Mouse (Mus musculus) midbrain, postnatal 0 days (tissue): ENCODE results near the gene Gm28635. TPM values are rescaled to one million over a fixed set of nuclear protein-coding genes. Genes with fewer than 3 reads are reported as not detected.

Experiments
- ATAC-seq: fragments of 200-750 bp; cut with Nextera tagmentation; 2 replicates; pipeline ENCODE4 v1.8.0; 2017; ENCODE audit warnings: moderate number of reproducible peaks, mild to moderate bottlenecking, moderate TSS enrichment, moderate library complexity; ENCODE audit not compliant: low FRiP score
- DNase-seq: peaks from one replicate; pipeline ENCODE4 v3.0.0-alpha.2; 2015; ENCODE audit warnings: low spot score
- H3K27ac ChIP-seq: fragments of 300-500 bp; sonication (generic); 2 replicates; pipeline ENCODE4 v1.5.1; 2014; ENCODE audit warnings: low read depth, mild to moderate bottlenecking, low read length, mixed read lengths
- H3K27me3 ChIP-seq: fragments of 300-500 bp; sonication (generic); 2 replicates; pipeline ENCODE4 v1.6.1; 2014; ENCODE audit warnings: low read length, control low read depth, mixed read lengths; ENCODE audit not compliant: insufficient read depth
- H3K36me3 ChIP-seq: fragments of 300-500 bp; sonication (generic); 2 replicates; pipeline ENCODE4 v1.6.1; 2014; ENCODE audit warnings: low read length, control low read depth, mixed read lengths; ENCODE audit not compliant: insufficient read depth
- H3K4me1 ChIP-seq: fragments of 300-500 bp; sonication (generic); 2 replicates; pipeline ENCODE4 v1.6.1; 2014; ENCODE audit warnings: mild to moderate bottlenecking, control low read depth, antibody characterized with exemption, low read length, mixed read lengths; ENCODE audit not compliant: insufficient read depth
- H3K4me2 ChIP-seq: fragments of 300-500 bp; sonication (generic); 2 replicates; pipeline ENCODE4 v1.6.1; 2014; ENCODE audit warnings: low read depth, mild to moderate bottlenecking, low read length, mixed read lengths; ENCODE audit not compliant: poor library complexity, severe bottlenecking
- H3K4me3 ChIP-seq: fragments of 300-500 bp; sonication (generic); 2 replicates; pipeline ENCODE4 v1.5.1; 2014; ENCODE audit warnings: low read depth, mild to moderate bottlenecking, low read length, moderate library complexity
- H3K9ac ChIP-seq: fragments of 300-500 bp; sonication (generic); replicated peaks from 2 replicates; pipeline ENCODE4 v1.6.1; 2014; ENCODE audit warnings: mild to moderate bottlenecking, low read length, moderate library complexity, mixed read lengths; ENCODE audit not compliant: poor library complexity, severe bottlenecking
- H3K9me3 ChIP-seq: fragments of 300-500 bp; sonication (generic); 2 replicates; pipeline ENCODE4 v1.6.1; 2016; ENCODE audit warnings: low read length, control low read depth
- CTCF ChIP-seq: IDR thresholded peaks from 2 replicates; pipeline ENCODE4 v1.5.1; 2016; ENCODE audit warnings: antibody characterized with exemption, mild to moderate bottlenecking
- WGBS: fragments of 180-500 bp; shearing (Covaris S2); extraction: QIAGEN DNeasy Blood & Tissue Kit; methylation state at CpG from one replicate; pipeline ENCODE4 v1.1.7; 2014; 5-methylcytosine and 5-hydroxymethylcytosine counted together
- polyA plus RNA-seq: library from polyadenylated mRNA; unstranded; fragments of >200 nt; fragmentation: Nextera tagmentation; extraction: Ambion mirVana; gene quantifications from 2 replicates; pipeline ENCODE4 v1.2.1, GENCODE M21; 2015
- total RNA-seq: library from RNA; depleted of rRNA; stranded (reverse); fragments of >200 nt; gene quantifications from 2 replicates; pipeline ENCODE4 v1.2.3, GENCODE M21; 2014

The Gm28635 gene
- total and polyA plus RNA-seq, 2 experiments from 2014 or later = not detected

DNA sequence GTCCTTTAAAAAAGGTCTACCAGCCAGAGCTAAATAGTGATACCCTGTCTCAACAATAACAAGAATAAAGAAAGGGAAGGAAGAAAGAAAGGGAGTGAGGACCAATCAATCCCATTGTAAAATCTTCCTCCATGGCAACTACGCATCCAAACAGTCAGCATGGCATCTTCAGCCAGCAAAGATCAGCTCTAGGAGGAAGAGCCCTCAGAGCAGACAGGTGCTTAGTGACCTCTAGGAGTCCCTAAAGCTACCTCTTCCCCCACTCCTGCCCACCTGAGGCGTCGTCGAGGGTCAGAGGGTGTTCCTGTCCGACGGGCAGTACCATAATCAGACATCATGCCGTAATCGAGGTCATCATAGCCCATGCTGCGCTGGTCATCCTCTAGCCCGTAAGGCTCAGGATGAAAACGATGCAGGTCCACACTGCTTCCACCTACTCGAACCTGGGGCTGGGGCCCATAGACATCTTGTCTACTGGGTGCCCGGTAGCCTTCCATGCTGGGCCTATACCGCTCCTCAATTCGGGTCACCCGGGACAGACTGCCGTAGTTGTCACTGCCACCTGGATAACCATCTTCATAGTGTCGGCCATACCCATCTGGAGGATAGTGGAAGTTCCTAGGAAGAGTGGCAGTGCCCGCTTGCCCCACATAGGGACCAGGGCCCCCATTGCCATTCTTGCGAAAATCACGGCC is 58.0 kb downstream of the Gm28635 start:
- DNase-seq = no peak
- peak; percentile 32; the same call in 1 of the 2 replicates for ATAC-seq

GRCm38 (mm10) chr2:84618914-84619313 is 58.9 kb downstream of the Gm28635 start:
- Histone ChIP-seq H3K9me3 (no peaks in the 10 kb centered on the region), H3K36me3 (peaks cover 39% of the 10 kb centered on the region), H3K4me1 (no peaks in the 10 kb centered on the region), H3K27ac (no peak overlapping the region), H3K9ac (no peak overlapping the region), H3K27me3 (no peaks in the 10 kb centered on the region), H3K4me3 (no peak overlapping the region), H3K4me2 (no peak overlapping the region)
- WGBS = 76% methylated on average over 2 of the region's 2 CpGs
- no peak for TF ChIP-seq CTCF
- ATAC-seq (no peak), DNase-seq (no peak)

More for the DNA sequence above, 58.0 kb downstream of the Gm28635 start:
- Histone ChIP-seq H3K4me1 (no peaks in the 10 kb centered on the region), H3K9me3 (no peaks in the 10 kb centered on the region), H3K4me2 (no peak overlapping the region), H3K4me3 (no peak overlapping the region), H3K27me3 (no peaks in the 10 kb centered on the region), H3K36me3 (peaks cover 35% of the 10 kb centered on the region), H3K9ac (no peak overlapping the region), H3K27ac (no peak overlapping the region)
- no peak for TF ChIP-seq CTCF
- 96% methylated on average over 21 of the region's 21 CpGs for WGBS

- Histone ChIP-seq H3K4me2 (no peak overlapping the region), H3K4me1 (no peaks in the 10 kb centered on the region), H3K27ac (no peak overlapping the region), H3K27me3 (no peaks in the 10 kb centered on the region), H3K4me3 (no peak overlapping the region), H3K9ac (no peak overlapping the region), H3K36me3 (peaks cover 48% of the 10 kb centered on the region), H3K9me3 (no peaks in the 10 kb centered on the region)
- TF ChIP-seq CTCF = peak; percentile 81
- DNase-seq = peak; percentile 72
- peak; percentile 86; the same call in 1 of the 2 replicates for ATAC-seq
- 76% methylated on average over 3 of the region's 3 CpGs for WGBS
These were observed 60.0 kb downstream of the Gm28635 start for GRCm38 (mm10) chr2:84617637-84618515.

- H3K9me3 ChIP-seq = no peaks in the 10 kb centered on the region
- H3K4me3 ChIP-seq = no peak overlapping the region
- no peak overlapping the region for H3K4me2 ChIP-seq
- peaks cover 59% of the 10 kb centered on the region for H3K36me3 ChIP-seq
- no peaks in the 10 kb centered on the region for H3K4me1 ChIP-seq
- no peaks in the 10 kb centered on the region for H3K27me3 ChIP-seq
- H3K27ac ChIP-seq = no peak overlapping the region
- no peak for DNase-seq
- ATAC-seq = no peak
- no peak for TF ChIP-seq CTCF
- 93% methylated on average over 6 of the region's 6 CpGs for WGBS
- H3K9ac ChIP-seq = no peak overlapping the region
These were observed 65.1 kb downstream of the Gm28635 start for GRCm38 (mm10) chr2:84612764-84613163.

GRCm38 (mm10) chr2:84607842-84608241 is 70.0 kb downstream of the Gm28635 start:
- Histone ChIP-seq H3K27ac (no peak overlapping the region), H3K4me2 (no peak overlapping the region), H3K4me1 (no peaks in the 10 kb centered on the region), H3K36me3 (peaks cover 58% of the 10 kb centered on the region), H3K9me3 (no peaks in the 10 kb centered on the region), H3K4me3 (no peak overlapping the region), H3K9ac (no peak overlapping the region), H3K27me3 (no peaks in the 10 kb centered on the region)
- ATAC-seq (no peak), DNase-seq (no peak)
- WGBS = 87% methylated on average over 1 of the region's 1 CpGs
- no peak for TF ChIP-seq CTCF

DNA sequence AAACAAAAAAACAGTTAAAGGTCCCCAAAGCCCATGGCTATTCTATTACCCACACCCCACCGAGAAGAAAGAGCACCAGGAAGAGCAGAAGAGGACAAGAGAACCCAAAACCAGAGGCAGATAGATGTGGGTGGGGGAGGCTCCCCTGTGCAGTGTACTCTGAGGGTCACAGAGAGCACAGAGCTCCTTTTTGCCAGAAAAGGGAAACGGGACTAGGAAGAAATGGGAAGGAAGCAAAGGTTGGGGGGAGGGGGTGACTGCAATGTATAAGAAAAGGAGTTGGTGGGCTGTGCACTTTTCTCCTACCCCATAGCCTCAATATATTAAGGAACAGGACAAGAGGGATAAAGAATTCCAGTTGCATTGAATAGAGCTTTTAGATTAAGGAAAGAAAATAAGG is 76.9 kb downstream of the Gm28635 start:
- no peaks in the 10 kb centered on the region for H3K27me3 ChIP-seq
- H3K9ac ChIP-seq = no peak overlapping the region
- H3K4me3 ChIP-seq = no peak overlapping the region
- no peak overlapping the region for H3K27ac ChIP-seq
- peaks cover 39% of the 10 kb centered on the region for H3K36me3 ChIP-seq
- H3K4me1 ChIP-seq = no peaks in the 10 kb centered on the region
- DNase-seq (no peak), ATAC-seq (no peak)
- no peak overlapping the region for H3K4me2 ChIP-seq
- H3K9me3 ChIP-seq = no peaks in the 10 kb centered on the region
- WGBS = 68% methylated on average over 2 of the region's 2 CpGs
- no peak for TF ChIP-seq CTCF
